Mouse (Mus musculus): ENCODE measurements around the gene Gpr4.

The Gpr4 gene

GRCm38 (mm10) chr7:19257390-19258022 is 45.2 kb downstream of the Gpr4 start:
- DNase-seq (ENCODE audit: low read depth, low spot score): no peak

GRCm38 (mm10) chr7:19258336-19258735 is 46.0 kb downstream of the Gpr4 start:
- no peak for DNase-seq (ENCODE audit: low read depth, low spot score)

- no peak for DNase-seq (ENCODE audit: low read depth, low spot score)
Measured at GRCm38 (mm10) chr7:19265147-19265546, 52.8 kb downstream of the Gpr4 start.

- no peak for DNase-seq (ENCODE audit: low read depth, low spot score)
Measured at GRCm38 (mm10) chr7:19265928-19266822, 53.8 kb downstream of the Gpr4 start.

GRCm38 (mm10) chr7:19267051-19267450 is 54.7 kb downstream of the Gpr4 start:
- DNase-seq (ENCODE audit: low read depth, low spot score): no peak

- DNase-seq (ENCODE audit: low read depth, low spot score): no peak
Measured at GRCm38 (mm10) chr7:19268993-19269681, 56.8 kb downstream of the Gpr4 start.

- no peak for DNase-seq (ENCODE audit: low read depth, low spot score)
Measured at GRCm38 (mm10) chr7:19269721-19270441, 57.5 kb downstream of the Gpr4 start.

GRCm38 (mm10) chr7:19270509-19271237 is 58.3 kb downstream of the Gpr4 start:
- no peak for DNase-seq (ENCODE audit: low read depth, low spot score)

GRCm38 (mm10) chr7:19271238-19272172 is 59.2 kb downstream of the Gpr4 start, which contains the start of gene Vasp:
Gene Vasp (minus strand): TSS chr7:19271817.
- peak; percentile 53 for DNase-seq (ENCODE audit: low read depth, low spot score)

GRCm38 (mm10) chr7:19272173-19272764 is 59.9 kb downstream of the Gpr4 start:
- DNase-seq (ENCODE audit: low read depth, low spot score): no peak

Measured in retina, adult 2 months (tissue).